Mouse (Mus musculus) frontal cortex, postnatal 10 days (tissue): ENCODE results near the gene Spred2.
"Not testable (repeated sequence)": the region's sequence is repeated elsewhere in the genome, so short reads cannot be mapped to it uniquely, and the experiment has no call there.

Source experiments
- DNase-seq, 2 experiments: peaks; one replicate each; pipeline ENCODE4 v3.0.0; 2022; ENCODE audit warnings: low spot score in 2 of 2, mixed read lengths in 1 of 2

Gene Spred2

DNA sequence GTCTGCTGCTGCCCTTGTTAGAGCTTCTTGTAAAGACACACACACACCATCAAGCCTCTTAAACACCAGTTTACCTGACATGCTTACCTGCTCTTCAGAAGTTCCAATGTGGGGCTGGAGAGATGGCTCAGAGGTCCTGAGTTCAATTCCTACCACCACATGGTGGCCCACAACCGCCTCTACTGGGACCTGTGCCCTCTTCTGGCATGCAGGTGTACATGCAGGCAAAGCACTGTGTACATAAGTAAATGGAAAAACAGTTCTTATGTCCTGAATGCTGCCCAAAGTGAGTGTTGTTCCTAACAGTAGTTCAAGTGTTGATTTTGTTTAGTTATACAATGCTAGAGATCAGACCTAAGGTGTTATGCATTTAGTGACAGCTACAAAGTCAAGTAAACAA lies 132.0 kb downstream of the Spred2 start:
- DNase-seq, result no peak

DNA sequence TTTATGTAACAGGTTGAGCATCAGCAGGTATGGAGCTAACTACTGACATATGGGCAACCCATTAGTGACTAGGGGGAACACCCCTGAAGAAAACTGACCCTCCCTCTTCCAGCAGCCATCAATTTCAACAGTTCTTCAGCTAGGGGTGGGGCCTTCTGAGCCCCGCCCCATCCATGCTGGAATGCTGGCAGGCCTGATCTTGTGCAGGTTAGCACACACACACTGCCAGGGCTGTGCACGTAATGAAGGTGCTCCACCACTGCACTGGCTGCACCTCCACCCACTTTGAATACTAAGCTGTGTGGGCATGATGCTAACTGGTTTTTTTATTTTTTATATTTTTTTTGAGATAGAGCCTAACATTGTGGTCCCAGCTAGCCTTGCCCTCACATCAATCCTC lies 133.3 kb downstream of the Spred2 start:
- no peak for DNase-seq

DNA sequence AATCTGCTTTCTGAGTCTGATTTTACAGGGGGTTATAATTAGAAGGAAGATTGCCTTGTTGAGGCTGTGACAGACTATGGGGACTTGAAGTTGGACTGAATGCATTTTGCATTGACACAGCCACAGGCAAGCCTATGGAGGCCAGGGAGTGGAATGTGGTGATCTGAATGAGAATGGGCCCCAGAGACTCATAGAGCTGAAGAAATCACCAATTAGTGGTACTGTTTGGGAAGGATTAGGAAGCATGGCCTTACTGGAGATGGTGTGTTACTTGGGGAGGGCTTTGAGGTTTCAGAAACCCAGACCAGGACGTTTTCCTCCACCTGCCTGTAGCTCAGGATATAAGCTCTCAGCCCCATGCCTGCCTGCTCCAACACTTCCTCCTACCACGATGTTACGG lies 135.6 kb downstream of the Spred2 start:
- DNase-seq, result no peak

DNA sequence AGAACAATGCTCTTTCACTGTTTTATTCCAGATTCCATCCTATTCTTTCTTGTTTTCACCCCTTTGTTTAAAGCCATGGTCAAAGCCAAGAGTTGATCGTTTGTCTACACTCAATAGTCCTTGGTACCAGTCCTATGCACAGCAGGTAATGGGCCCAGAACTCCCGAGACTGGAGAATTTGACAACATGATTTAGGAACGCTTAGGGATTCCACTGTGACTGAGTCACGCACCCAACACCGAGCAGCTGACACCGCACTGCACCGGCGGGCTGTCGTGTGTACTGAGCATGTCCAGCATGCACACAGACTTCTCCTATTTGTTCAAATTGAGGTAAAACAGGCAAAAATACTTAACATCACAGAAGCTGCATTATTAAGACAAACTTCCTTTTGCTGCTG lies 138.6 kb downstream of the Spred2 start:
- DNase-seq, result not testable (repeated sequence)

DNA sequence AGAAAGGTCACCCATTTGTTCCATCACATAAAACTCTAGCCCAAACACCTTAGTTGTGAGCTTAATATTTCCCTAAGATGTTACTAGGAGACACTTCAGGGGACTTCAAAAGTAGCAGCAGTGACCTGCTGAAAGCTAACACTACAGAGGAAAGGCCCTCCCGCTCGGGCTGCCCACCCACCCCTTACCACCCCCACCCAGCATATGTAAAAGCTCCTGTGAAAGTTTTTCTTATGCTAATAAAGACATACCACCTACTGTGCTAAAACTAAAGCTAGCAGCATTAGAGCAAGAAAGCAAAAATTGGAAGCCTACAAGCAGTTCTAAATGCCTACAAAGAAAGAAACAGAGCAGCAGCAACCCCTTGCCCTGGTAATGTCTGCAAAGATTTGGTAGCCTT lies 139.9 kb downstream of the Spred2 start:
- not testable (repeated sequence) for DNase-seq

DNA sequence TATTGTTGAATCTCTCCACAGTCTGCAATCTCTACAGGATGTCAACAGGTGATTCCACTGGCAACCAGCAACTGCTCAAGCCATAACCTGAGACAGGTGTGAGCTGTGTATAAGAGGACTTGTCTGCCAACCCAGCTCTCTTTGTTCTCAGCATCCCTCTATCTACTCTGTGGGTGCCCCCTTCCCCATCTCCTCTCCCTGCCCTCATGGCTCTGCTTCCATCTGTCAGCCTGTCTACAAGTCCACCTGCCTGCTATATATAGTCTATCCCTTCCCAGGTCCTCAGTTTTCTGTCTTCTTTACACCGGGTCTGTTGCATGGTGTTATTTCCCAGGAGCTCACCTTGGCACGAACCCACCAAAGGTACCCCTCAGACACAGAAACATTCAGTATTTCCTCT lies 140.8 kb downstream of the Spred2 start:
- DNase-seq, result no peak

DNA sequence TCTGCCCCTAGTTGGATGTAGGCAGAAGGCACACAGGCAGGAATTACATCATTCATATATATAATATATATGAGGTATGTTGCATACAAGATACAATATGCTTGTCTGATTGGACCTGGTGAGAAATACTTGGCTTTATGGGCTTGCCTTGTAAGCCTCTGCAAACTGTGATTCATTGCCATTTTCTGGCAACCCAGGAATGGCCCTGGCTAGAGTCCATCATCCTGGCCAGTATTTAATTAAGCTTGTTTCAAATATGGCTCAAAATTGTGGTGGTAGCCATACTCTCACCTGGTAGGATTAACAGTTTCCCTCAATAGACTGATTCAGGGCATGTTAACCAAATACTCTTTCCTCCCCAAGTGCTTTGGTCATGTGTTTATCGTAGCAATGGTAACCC lies 141.9 kb downstream of the Spred2 start:
- DNase-seq, result no peak

DNA sequence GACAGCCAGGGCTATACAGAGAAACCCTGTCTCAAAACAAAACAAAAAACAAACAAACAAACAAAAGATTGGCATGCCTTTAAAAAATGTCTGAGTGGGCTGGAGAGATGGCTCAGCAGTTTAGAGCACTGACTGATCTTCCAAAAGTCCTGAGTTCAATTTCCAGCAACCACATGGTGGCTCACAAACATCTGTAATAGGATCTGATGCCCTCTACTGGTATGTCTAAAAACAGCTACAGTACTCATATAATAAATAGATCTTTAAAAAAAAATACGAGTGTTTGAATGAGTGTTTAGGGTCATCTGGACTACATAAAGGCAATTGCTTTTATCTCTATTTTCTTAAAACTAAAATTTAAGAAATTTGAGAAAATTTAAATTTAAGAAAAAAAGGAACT lies 143.3 kb downstream of the Spred2 start:
- no peak for DNase-seq

DNA sequence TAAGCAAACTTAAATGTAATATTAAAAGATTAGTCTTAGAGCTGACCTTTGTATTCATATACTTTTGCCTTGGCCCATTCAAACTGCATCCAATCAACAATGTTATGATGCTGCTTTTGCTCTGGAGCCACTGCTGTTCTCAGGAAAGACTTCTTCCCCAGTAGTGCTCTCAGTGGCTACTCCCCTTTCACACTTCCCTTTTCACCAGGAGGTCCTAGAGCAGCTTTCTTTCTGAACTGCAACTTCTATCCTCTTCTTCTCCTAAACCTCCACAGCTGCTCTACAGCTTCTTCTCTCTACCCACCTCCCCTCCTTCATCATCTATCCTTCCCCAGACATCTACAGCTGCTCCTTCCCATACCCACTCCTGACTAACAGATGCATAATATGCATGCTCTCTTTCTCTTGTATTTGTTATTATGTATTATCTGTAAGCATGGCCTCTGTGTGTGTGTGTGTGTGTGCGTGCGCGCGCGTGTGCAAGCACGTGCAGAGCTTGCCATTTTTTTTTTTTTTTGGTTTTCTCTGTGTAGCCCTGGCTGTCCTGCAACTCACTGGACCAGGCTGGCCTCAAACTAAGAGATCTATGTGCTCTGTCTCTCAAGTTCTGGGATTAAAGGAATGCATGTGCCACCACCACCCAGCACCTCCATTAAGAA lies 144.3 kb downstream of the Spred2 start:
- no peak for DNase-seq

DNA sequence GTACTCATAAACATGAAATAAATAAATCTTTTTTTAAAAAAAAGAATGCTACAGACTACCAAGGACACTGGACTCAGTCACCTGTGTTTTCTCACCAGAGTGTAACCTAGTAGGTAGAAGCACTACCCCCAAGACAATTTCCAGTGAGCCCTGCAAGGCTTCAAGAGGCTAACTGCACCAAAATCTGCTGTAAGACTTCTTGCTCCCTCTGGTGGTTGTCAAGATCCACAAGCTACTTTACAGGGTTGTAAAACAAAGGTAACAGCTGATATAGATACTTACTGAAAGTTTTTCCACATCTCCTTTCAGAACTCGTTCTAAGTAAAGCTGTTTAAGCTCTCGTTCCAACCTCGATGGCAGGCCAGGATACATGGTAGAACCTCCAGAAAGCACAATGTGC lies 148.0 kb downstream of the Spred2 start:
- no peak for DNase-seq

DNA sequence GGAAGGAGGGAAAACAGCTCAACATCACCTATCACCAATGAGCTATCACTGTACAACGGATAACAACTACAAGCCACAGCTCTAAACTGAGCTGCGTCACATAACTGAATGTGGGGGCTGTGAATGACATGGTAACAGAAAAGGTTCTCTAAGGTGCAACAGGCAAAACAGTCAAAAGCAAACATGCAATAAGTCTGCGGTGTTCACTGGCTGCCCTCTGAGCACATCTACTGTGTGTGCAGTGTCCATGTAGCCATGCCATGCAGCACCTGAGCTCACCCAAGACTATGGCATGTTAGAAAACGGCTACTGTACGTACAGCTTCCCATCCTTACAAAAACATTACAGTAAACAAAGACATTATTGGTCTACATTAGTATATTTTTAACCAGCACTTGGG lies 148.7 kb downstream of the Spred2 start:
- DNase-seq, result no peak
